Mouse (Mus musculus) Patski (cell line): ENCODE results near the gene Gm10375. TPM values are rescaled to one million over a fixed set of nuclear protein-coding genes. Genes with fewer than 3 reads are reported as not detected.
"Not testable (repeated sequence)": the region's sequence is repeated elsewhere in the genome, so short reads cannot be mapped to it uniquely, and the experiment has no call there.

Experiments used
- ATAC-seq: fragments of 100-300 bp; one replicate; pipeline ENCODE4 v1.8.0; 2021
- CTCF ChIA-PET: fragments of 350-600 bp; sonication (Branson Sonifier 250); formaldehyde crosslinking; loops from one replicate; lab custom pipeline; 2022; ENCODE audit warnings: inconsistent platforms; lab: Charles Lee
- POLR2A ChIA-PET: fragments of 350-600 bp; sonication (Branson Sonifier 250); formaldehyde crosslinking; loops from one replicate; lab custom pipeline; 2022; ENCODE audit warnings: antibody characterized with exemption, inconsistent platforms; lab: Charles Lee
- DNase-seq: peaks from one replicate; pipeline ENCODE4 v3.0.0-alpha.2; 2011; ENCODE audit warnings: low read depth, low spot score
- H3K27me3 ChIP-seq: fragments of 371-371 bp; one replicate; pipeline ENCODE4 v1.5.1; 2021
- in situ Hi-C: fragments of 300-500 bp; cut with MboI; formaldehyde crosslinking; loops from 3 replicates; pipeline ENCODE4 v1.11.1; 2018; ENCODE audit warnings: low pct_unique_long_range_greater_than_20kb, mixed read lengths
- polyA plus RNA-seq: library from polyadenylated mRNA; unstranded; gene quantifications from one replicate; pipeline ENCODE4 v1.2.3, GENCODE M21; 2021

Gm10375 gene
- not detected for polyA plus RNA-seq

- DNase-seq, in situ Hi-C loops, H3K27me3 ChIP-seq, ATAC-seq, POLR2A ChIA-PET, CTCF ChIA-PET: not testable (repeated sequence)
Observed at GRCm38 (mm10) chr14:43607913-43608312, at the start of gene Gm10375. TSS of gene Gm10375 (minus strand) at chr14:43608013.

GRCm38 (mm10) chr14:43579046-43579445 is 28.8 kb downstream of the Gm10375 start, which contains the start of gene Gm17654:
TSS of gene Gm17654 (minus strand) at chr14:43579146.
- DNase-seq, H3K27me3 ChIP-seq, CTCF ChIA-PET, ATAC-seq, POLR2A ChIA-PET, in situ Hi-C loops: not testable (repeated sequence)

DNA sequence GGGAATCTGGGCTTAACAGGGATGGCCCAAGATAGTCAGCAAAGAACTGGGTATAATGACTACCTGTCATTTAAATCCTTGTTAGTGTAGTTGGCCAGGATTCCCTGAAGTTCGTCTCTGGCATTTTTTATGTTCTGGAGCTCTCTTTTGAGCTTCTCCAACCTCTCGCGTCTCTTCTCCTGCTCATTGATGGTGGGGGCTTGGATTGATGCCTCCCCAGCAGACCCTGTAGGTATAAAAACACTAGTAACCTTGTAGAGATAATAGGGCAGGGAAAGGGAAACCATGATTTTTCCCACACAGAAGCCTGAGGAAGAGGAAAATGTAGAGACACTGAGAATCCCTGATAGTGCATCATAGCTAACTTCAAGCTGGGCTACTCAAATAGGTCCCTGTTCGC is 29.8 kb downstream of the Gm10375 start:
- ATAC-seq, DNase-seq, H3K27me3 ChIP-seq, POLR2A ChIA-PET, in situ Hi-C loops, CTCF ChIA-PET: not testable (repeated sequence)

Other genes starting within 250 kb of the Gm10375 start
- 0.08 TPM for gene Gm8138, start 191.7 kb downstream of the Gm10375 start, polyA plus RNA-seq
- gene Gm5799, start 64.4 kb downstream of the Gm10375 start, polyA plus RNA-seq = 0.85 TPM
- gene Gm17654, start 28.9 kb downstream of the Gm10375 start, polyA plus RNA-seq = not detected
- gene Gm8165, start 69.2 kb upstream of the Gm10375 start, polyA plus RNA-seq = not detected
- 9.2 TPM for gene Gm7324, start 89.8 kb upstream of the Gm10375 start, polyA plus RNA-seq
- not detected for gene Gm16506, start 119.5 kb upstream of the Gm10375 start, polyA plus RNA-seq
- not detected for gene Gm6526, start 139.9 kb upstream of the Gm10375 start, polyA plus RNA-seq
- not detected for gene Gm8180, start 176.7 kb upstream of the Gm10375 start, polyA plus RNA-seq